7 mouse cellular contexts compared by ENCODE assay signal in the genomic region with DNA sequence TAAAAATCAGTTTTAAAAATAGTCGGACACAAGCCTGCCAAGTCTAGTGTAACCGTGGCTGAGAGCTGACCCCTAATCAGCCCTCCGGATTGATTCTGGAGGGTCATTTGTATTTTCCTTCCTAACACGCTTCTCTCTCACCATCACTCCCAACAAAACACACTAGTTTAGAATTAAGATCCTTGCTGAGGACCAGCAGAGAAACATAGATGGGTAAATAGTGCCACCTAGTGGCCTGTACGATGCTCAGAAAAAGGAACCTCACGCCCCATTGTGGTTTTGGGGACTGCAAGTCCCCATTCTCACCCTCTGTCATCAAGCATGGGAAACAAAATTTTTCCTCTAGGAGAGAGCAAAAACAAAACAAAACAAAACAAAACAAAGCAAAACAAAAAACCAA.
DNase-seq lines count a peak whose midpoint lies in the region; ATAC-seq and TF ChIP-seq lines count a peak whose summit lies in the region.

No protein-coding gene starts in this region.

- H3K4me3 ChIP-seq in C2C12 (ENCODE audit: insufficient read depth, poor library complexity, severe bottlenecking), result no peak overlapping the region

- DNase-seq in MN1 (ENCODE audit: low spot score), result peak; percentile 53
- DNase-seq in cerebellum, postnatal 25 days, result peak; percentile 43 to 69
- peak; percentile 45 to 62 for DNase-seq in kidney, postnatal 4 days
- peak; percentile 61 for DNase-seq in lung, postnatal 10 days
- DNase-seq in right cerebral cortex, postnatal 36 days (ENCODE audit: low spot score in 2 of 2), result peak; percentile 47 to 54

- no peaks in the 10 kb centered on the region for H3K79me3 ChIP-seq in C2C12 (ENCODE audit: low read depth)

- TF ChIP-seq CTCF in C2C12 (IDR thresholded peaks at IDR 0.05; ENCODE audit: control insufficient read depth, insufficient read depth, insufficient read length), result peak; percentile 13

- no peaks in the 10 kb centered on the region for H3K27me3 ChIP-seq in C2C12 (ENCODE audit: control insufficient read depth, insufficient read depth, insufficient read length)

- H3K36me3 ChIP-seq in C2C12 (ENCODE audit: control insufficient read depth, insufficient read depth), result no peaks in the 10 kb centered on the region

- ATAC-seq in granulocyte monocyte progenitor cell, adult 5-6 weeks (replicated peaks; ENCODE audit: poor library complexity, severe bottlenecking), result peak; percentile 79

- H3K79me2 ChIP-seq in C2C12 (ENCODE audit: control insufficient read depth, insufficient read depth), result no peaks in the 10 kb centered on the region

- H3ac ChIP-seq in C2C12 (ENCODE audit: control insufficient read depth, insufficient read length, low read depth), result no peak overlapping the region

TF ChIP-seq in C2C12, 6 proteins besides CTCF, POLR2A, EP300 and RAD21:
- TF ChIP-seq MAX (IDR thresholded peaks at IDR 0.05) (no peak), USF1 (IDR thresholded peaks at IDR 0.05; ENCODE audit: low read depth) (no peak), MYOG (IDR thresholded peaks at IDR 0.05; ENCODE audit: control insufficient read depth, extremely low read depth, insufficient read length) (no peak), CEBPB (IDR thresholded peaks at IDR 0.05; ENCODE audit: low read depth) (no peak), FOSL1 (IDR thresholded peaks at IDR 0.05; ENCODE audit: insufficient read depth, low read length, poor library complexity, severe bottlenecking) (no peak), MYOD1 (IDR thresholded peaks at IDR 0.05; ENCODE audit: control insufficient read depth, insufficient read length, low read depth) (no peak)
